Mouse (Mus musculus) limb, embryonic 12.5 days (tissue): ENCODE results near the gene Ngrn. TPM values are rescaled to one million over a fixed set of nuclear protein-coding genes. Genes with fewer than 3 reads are reported as not detected.

Experiments used
- ATAC-seq: fragments of 200-750 bp; cut with Nextera tagmentation; 2 replicates; pipeline ENCODE4 v1.8.0; 2017; ENCODE audit warnings: low read depth, moderate TSS enrichment; ENCODE audit not compliant: insufficient number of reproducible peaks, insufficient read depth, low FRiP score, low TSS enrichment
- H3K27ac ChIP-seq: fragments of 300-500 bp; sonication (generic); 2 replicates; pipeline ENCODE4 v1.5.1; 2016; ENCODE audit warnings: mild to moderate bottlenecking, moderate library complexity
- H3K27me3 ChIP-seq: fragments of 300-500 bp; sonication (generic); 2 replicates; pipeline ENCODE4 v1.6.1; 2016; ENCODE audit warnings: mild to moderate bottlenecking, moderate library complexity
- H3K36me3 ChIP-seq: fragments of 300-500 bp; sonication (generic); 2 replicates; pipeline ENCODE4 v1.6.1; 2016; ENCODE audit warnings: mild to moderate bottlenecking, moderate library complexity
- H3K4me1 ChIP-seq: fragments of 300-500 bp; sonication (generic); replicated peaks from 2 replicates; pipeline ENCODE4 v1.6.1; 2016
- H3K4me2 ChIP-seq: fragments of 300-500 bp; sonication (generic); 2 replicates; pipeline ENCODE4 v1.6.1; 2016; ENCODE audit warnings: mild to moderate bottlenecking, moderate library complexity
- H3K4me3 ChIP-seq: fragments of 300-500 bp; sonication (generic); replicated peaks from 2 replicates; pipeline ENCODE4 v1.5.1; 2016; ENCODE audit warnings: mild to moderate bottlenecking
- H3K9ac ChIP-seq: fragments of 300-500 bp; sonication (generic); replicated peaks from 2 replicates; pipeline ENCODE4 v1.6.1; 2016; ENCODE audit warnings: mild to moderate bottlenecking, moderate library complexity
- H3K9me3 ChIP-seq: fragments of 300-500 bp; sonication (generic); 2 replicates; pipeline ENCODE4 v1.6.1; 2016; ENCODE audit warnings: mild to moderate bottlenecking, moderate library complexity
- WGBS: fragments of 180-500 bp; shearing (Covaris S2); methylation state at CpG from one replicate; pipeline ENCODE4 v1.1.7; 2016; 5-methylcytosine and 5-hydroxymethylcytosine counted together
- polyA plus RNA-seq: library from polyadenylated mRNA; unstranded; fragments of >200 nt; fragmentation: Nextera tagmentation; extraction: Ambion mirVana; gene quantifications from 2 replicates; pipeline ENCODE4 v1.2.1, GENCODE M21; 2016

Ngrn gene
- polyA plus RNA-seq, 1 experiment from 2014 or later = 53.7 TPM

DNA sequence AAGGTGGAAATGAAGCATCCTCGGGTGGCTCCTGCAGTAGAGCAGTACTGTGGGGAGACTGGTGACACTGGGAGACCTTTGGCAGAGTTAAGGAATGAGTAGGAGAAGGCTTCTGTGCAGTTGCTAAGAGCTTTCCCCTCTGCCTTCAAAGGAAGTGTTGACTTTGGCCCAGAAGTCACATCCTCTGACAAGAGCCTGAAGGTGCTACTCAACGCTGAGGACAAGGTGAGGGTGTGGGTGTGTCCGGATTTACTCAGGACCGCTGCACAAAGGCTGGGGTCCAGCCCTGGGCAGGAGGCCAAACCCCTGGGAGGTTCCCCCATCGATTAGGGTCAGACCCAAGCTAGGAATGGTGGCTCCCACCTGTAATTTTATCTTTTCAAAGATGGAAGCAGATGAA lies 23.4 kb downstream of the Ngrn start:
- no peaks in the 10 kb centered on the region for H3K27me3 ChIP-seq
- H3K9me3 ChIP-seq = no peaks in the 10 kb centered on the region
- no peak overlapping the region for H3K9ac ChIP-seq
- H3K4me2 ChIP-seq = no peak overlapping the region
- no peak for ATAC-seq
- H3K27ac ChIP-seq = no peak overlapping the region
- 93% methylated on average over 5 of the region's 5 CpGs for WGBS
- H3K36me3 ChIP-seq = peaks cover 77% of the 10 kb centered on the region
- no peak overlapping the region for H3K4me3 ChIP-seq
- H3K4me1 ChIP-seq = no peaks in the 10 kb centered on the region

DNA sequence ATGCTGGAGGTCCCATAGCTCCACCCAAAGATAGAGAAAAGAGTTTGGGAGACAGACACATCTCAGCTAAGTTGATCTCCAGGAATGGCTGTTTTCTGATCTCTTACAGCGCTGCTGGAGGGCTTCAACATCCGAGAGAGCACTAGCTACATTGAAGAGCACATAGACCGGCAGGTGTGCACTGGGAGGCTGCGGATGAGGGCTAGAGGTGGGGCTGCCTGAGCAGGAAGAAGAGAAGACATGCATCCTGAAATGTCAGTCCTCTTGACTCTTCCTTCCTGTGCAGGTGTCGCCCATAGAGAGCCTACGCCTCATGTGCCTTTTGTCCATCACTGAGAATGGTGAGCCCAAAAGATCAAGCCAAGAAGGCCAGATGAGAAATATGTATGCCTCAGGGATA lies 24.7 kb downstream of the Ngrn start:
- Histone ChIP-seq H3K9ac (no peak overlapping the region), H3K4me1 (no peaks in the 10 kb centered on the region), H3K27ac (no peak overlapping the region), H3K4me2 (no peak overlapping the region), H3K4me3 (no peak overlapping the region), H3K36me3 (peaks cover 78% of the 10 kb centered on the region), H3K27me3 (no peaks in the 10 kb centered on the region), H3K9me3 (no peaks in the 10 kb centered on the region)
- no peak for ATAC-seq
- WGBS = 90% methylated on average over 6 of the region's 6 CpGs

DNA sequence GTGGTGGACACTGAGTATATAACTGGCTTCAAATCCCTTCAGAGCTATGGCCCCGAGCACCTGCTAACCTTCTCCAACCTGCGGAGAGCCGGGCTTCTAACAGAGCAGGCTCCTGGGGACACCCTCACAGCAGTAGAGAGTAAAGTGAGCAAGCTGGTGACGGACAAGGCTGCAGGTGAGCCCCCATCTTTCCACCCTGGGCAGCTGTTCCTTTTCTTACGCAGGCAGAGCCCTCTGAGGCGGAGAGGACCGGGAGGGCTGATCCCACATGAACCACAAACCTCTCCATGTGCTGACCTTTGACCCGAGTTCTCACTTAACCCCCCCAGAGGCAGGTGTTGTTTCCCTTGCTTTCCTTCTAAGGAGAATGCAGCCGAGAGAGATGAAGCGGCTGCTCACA lies 26.7 kb downstream of the Ngrn start:
- Histone ChIP-seq H3K4me3 (no peak overlapping the region), H3K27ac (no peak overlapping the region), H3K4me2 (no peak overlapping the region), H3K36me3 (peaks cover 85% of the 10 kb centered on the region), H3K9ac (no peak overlapping the region), H3K27me3 (no peaks in the 10 kb centered on the region), H3K4me1 (no peaks in the 10 kb centered on the region), H3K9me3 (no peaks in the 10 kb centered on the region)
- WGBS = 83% methylated on average over 10 of the region's 10 CpGs
- ATAC-seq = no peak

DNA sequence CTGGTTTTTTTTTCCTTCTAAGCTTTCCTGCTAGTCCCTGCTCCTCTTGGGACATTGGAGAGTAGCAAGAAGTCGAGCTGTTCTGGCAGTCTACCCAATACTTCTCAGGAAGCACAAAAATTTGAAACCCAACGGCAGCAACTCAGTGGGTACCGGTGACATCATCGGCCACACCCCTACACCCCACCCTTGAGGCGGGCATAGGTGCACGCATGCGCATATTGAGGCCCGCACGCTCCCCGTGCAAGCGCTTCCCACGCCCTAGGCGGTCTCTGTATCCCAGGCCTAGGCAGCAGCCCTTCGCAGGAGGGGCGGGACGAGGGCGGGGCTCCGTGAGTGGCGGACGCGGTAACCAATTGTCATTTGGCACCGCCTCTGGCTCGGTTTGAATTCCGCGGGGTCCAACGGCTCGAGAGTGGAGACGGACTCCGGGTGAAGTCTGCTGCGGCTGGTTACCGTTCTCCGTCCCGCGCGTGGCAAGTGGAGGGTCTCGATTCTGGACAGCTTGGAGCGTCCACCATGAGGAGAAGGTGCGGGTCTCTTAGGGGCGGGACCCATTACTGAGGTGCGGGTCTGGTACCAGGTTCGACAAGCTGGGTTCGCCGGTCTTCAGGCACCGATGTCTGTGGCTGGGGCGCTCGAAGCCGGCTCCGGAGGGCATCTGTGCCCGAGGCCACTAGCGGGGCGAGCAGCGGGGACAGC lies 33.2 kb downstream of the Ngrn start, which contains the start of gene Prc1:
Prc1 (plus strand) TSS at position 389 of the 702 bp plus-strand sequence.
- peak within 1 kb of the TSS; percentile 78 for H3K9ac ChIP-seq
- peak; percentile 98 for ATAC-seq
- H3K9me3 ChIP-seq = no peaks in the 10 kb centered on the region
- whole genome bisulfite sequencing = under 1% methylated on average over 52 of the region's 52 CpGs
- peaks cover 22% of the 10 kb centered on the region for H3K4me1 ChIP-seq
- peak within 1 kb of the TSS; percentile 63 for H3K4me2 ChIP-seq
- H3K27ac ChIP-seq = peak within 1 kb of the TSS; percentile 88
- H3K36me3 ChIP-seq = peaks cover 34% of the 10 kb centered on the region
- H3K27me3 ChIP-seq = no peaks in the 10 kb centered on the region
- H3K4me3 ChIP-seq = peak within 1 kb of the TSS; percentile 81

DNA sequence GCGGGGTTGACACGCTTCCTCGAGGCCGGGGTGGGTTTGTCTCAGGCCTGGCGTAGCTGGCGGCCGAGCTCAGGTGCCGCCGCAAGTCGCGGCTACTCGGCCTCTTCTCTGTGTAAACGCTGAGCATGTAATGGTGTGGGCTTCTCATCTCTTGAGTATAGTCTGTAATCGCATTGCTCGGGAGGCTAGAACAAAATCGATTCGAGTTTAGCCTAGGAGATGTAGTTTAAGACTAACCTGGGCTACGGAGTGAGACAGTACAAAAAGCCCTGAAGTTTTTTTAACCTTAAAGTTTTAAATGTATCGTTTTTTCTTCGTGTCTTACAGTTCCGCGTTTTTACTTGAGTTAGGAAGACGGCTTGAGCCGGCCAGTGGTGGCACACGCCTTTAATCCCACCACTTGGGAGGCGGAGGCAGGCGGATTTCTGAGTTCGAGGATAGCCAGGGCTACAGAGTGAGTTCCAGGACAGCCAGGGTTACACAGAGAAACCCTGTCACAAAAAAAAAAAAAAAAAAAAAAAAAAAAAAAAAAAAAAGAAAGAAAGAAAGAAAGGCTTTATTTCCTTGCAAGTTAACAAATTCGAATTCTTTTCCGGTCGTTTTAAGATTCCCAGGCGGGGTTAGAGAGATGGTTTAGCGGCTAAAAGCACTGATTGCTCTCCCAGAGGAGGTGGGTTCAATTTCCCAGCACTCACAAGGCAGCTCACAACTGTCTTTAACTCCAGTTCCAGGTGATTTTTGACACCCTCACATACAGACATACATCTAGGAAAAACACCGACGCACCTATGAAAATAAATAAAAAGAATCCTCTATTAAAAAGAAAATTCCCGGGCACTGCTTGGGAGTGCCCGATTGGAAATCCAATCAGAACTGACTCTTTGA lies 34.0 kb downstream of the Ngrn start:
- peak overlapping the region; percentile 63 for H3K4me2 ChIP-seq
- peak overlapping the region; percentile 81 for H3K4me3 ChIP-seq
- peaks cover 36% of the 10 kb centered on the region for H3K36me3 ChIP-seq
- H3K4me1 ChIP-seq = peaks cover 22% of the 10 kb centered on the region
- H3K9ac ChIP-seq = peak overlapping the region; percentile 78
- WGBS = 9% methylated on average over 37 of the region's 37 CpGs
- peak overlapping the region; percentile 88 for H3K27ac ChIP-seq
- no peaks in the 10 kb centered on the region for H3K27me3 ChIP-seq
- peak; percentile 63; the same call in 1 of the 2 replicates for ATAC-seq
- no peaks in the 10 kb centered on the region for H3K9me3 ChIP-seq

DNA sequence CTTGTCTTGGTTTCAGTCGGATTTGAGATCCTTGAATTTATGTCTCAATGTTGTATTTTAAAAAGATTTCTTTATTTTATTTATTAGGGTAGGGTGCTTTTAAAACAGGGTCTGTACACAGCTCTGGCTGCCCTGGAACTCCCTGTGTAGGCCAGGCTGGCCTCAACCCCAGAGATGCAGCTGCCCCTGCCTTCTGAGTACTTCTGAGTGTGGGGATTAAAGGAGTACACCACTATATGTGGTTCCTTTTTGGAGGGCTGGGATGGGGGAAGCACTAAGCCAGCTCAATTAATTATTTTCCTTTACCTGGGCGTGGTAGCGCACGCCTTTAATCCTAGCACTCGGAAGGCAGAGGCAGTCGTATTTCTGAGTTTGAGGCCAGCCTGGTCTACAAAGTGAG lies 35.4 kb downstream of the Ngrn start:
- no peak overlapping the region for H3K27ac ChIP-seq
- ATAC-seq = no peak
- peaks cover 36% of the 10 kb centered on the region for H3K36me3 ChIP-seq
- H3K4me3 ChIP-seq = peak overlapping the region; percentile 81; the same call in 1 of the 2 replicates
- WGBS = 94% methylated on average over 6 of the region's 6 CpGs
- H3K4me2 ChIP-seq = peak overlapping the region; percentile 63
- H3K27me3 ChIP-seq = no peaks in the 10 kb centered on the region
- no peaks in the 10 kb centered on the region for H3K9me3 ChIP-seq
- H3K4me1 ChIP-seq = peaks cover 22% of the 10 kb centered on the region
- no peak overlapping the region for H3K9ac ChIP-seq

DNA sequence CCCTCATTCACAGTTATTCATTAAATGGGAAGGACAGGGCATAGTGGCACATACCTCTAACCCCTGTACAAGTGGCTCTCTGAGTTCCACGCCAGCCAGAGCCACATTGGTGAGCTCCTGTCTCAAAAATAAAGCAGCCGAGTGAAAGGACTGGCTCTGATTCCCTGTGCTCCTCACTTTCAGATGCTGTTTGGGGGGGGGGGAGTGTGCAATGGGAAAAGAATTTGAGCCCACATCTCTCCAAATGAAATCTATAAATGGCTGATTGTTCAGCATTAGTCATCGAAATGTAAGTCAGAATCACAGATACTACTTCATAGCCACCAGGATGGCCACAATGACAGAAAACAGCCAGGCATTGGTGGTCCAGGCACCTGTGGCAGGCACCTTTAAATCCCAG lies 36.0 kb downstream of the Ngrn start:
- Histone ChIP-seq H3K4me3 (no peak overlapping the region), H3K4me2 (no peak overlapping the region), H3K4me1 (peaks cover 22% of the 10 kb centered on the region), H3K27ac (no peak overlapping the region), H3K36me3 (peaks cover 40% of the 10 kb centered on the region), H3K27me3 (no peaks in the 10 kb centered on the region), H3K9me3 (no peaks in the 10 kb centered on the region), H3K9ac (no peak overlapping the region)
- 87% methylated on average over 3 of the region's 3 CpGs for WGBS
- ATAC-seq = no peak

DNA sequence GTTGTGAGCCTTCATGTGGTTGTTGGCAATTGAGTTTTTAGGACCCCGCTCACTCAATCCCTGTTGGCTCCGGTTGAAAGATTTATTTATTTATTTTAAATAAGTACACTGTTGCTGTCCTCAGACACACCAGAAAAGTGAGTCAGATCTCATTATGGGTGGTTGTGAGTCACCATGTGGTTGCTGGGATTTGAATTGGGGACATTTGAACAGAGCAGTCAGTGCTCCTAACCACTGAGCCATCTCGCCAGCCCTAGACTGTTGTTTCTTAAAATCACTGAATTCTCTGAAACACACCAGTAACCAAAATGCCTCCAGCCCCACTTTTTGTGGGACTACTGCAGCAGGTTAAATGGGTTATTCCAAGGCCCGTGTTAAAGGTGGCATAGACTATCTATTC lies 37.7 kb downstream of the Ngrn start:
- Histone ChIP-seq H3K9me3 (no peaks in the 10 kb centered on the region), H3K9ac (no peak overlapping the region), H3K36me3 (peaks cover 53% of the 10 kb centered on the region), H3K4me2 (no peak overlapping the region), H3K27me3 (no peaks in the 10 kb centered on the region), H3K4me1 (peaks cover 22% of the 10 kb centered on the region), H3K4me3 (no peak overlapping the region), H3K27ac (no peak overlapping the region)
- WGBS = 98% methylated on average over 4 of the region's 4 CpGs
- ATAC-seq = no peak

DNA sequence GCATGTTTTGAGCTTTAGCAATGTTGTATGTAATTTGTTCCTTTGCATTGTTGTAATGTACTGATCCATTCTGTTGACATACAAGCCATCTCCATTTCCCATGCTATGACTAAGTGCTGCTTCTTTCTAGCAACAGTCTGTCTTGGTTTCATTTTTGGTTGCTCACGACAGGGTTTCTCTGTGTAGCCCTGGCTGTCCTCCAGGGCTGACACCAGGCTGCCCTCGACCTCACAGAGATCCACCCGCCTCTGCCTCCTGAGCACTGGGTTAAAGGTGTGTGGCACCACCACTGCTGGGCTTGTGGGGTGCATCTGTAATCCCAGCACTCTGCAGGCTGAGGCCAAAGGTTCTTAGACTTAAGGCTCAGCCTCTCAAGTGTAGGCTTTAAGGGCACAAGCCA lies 38.6 kb downstream of the Ngrn start:
- H3K9ac ChIP-seq = no peak overlapping the region
- ATAC-seq = no peak
- no peaks in the 10 kb centered on the region for H3K27me3 ChIP-seq
- no peak overlapping the region for H3K27ac ChIP-seq
- peaks cover 22% of the 10 kb centered on the region for H3K4me1 ChIP-seq
- H3K4me2 ChIP-seq = no peak overlapping the region
- H3K36me3 ChIP-seq = peaks cover 61% of the 10 kb centered on the region
- H3K4me3 ChIP-seq = no peak overlapping the region
- H3K9me3 ChIP-seq = no peaks in the 10 kb centered on the region
- WGBS = 97% methylated on average over 3 of the region's 3 CpGs

DNA sequence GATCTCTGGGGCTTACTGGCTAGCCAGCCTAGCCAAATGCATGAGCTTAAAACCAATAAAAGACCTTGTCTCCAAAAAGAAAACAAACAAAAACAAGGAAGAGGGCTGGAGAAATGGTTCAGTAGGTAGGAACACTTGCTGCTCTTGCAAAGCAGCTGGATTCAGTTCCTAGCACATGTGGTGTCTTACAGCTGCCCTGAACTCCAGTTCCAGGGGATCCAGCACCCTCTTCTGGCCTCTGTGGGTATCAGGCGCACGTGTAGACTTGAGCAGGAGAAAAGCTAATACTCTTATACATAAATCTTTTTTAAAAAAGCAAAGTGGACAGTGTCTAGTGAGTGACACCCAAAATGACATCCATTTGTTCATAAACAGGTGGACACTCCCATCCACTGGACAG lies 40.5 kb downstream of the Ngrn start:
- no peak overlapping the region for H3K4me2 ChIP-seq
- no peak overlapping the region for H3K27ac ChIP-seq
- peaks cover 80% of the 10 kb centered on the region for H3K36me3 ChIP-seq
- no peak overlapping the region for H3K4me3 ChIP-seq
- no peak overlapping the region for H3K9ac ChIP-seq
- WGBS = 81% methylated on average over 2 of the region's 2 CpGs
- no peaks in the 10 kb centered on the region for H3K9me3 ChIP-seq
- H3K27me3 ChIP-seq = no peaks in the 10 kb centered on the region
- no peak for ATAC-seq
- H3K4me1 ChIP-seq = peaks cover 9% of the 10 kb centered on the region

DNA sequence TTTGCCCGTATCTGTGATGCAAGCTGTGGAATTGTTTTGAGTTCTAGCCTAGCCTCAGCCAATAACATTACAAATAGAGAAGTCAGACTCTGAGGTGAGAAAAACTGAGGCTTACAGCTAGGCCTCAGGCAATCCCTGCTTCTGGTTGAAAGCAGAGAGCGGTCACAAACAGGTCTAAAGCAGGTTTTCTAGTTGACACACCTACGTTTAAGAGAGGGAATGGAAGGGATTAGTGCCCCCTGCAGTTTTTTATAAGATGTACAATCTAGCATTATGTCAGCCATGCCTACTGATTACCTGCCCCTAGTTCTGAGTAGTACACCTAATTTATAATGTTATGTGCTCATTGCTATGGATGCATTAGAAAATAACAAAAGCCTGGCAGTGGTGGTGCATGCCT lies 46.8 kb downstream of the Ngrn start:
- Histone ChIP-seq H3K4me1 (no peaks in the 10 kb centered on the region), H3K4me3 (no peak overlapping the region), H3K9ac (no peak overlapping the region), H3K27ac (no peak overlapping the region), H3K36me3 (peaks cover 95% of the 10 kb centered on the region), H3K4me2 (no peak overlapping the region), H3K27me3 (no peaks in the 10 kb centered on the region), H3K9me3 (no peaks in the 10 kb centered on the region)
- WGBS = 83% methylated on average over 3 of the region's 3 CpGs
- ATAC-seq = no peak
